Mouse (Mus musculus): Measurements from ENCODE around the gene Car7.

GRCm38 (mm10) chr8:104541515-104541880, 7.0 kb downstream of the Car7 start:
- no peak for TF ChIP-seq POLR2A (IDR thresholded peaks at IDR 0.05; ENCODE audit: borderline replicate concordance, extremely low read depth, insufficient read depth, insufficient read length, poor library complexity, severe bottlenecking)
- TF ChIP-seq CTCF (IDR thresholded peaks at IDR 0.05; ENCODE audit: borderline replicate concordance, extremely low read depth, insufficient read depth, insufficient read length): no peak
